ENCODE assay signal across 34 mouse cellular contexts in the genomic region with DNA sequence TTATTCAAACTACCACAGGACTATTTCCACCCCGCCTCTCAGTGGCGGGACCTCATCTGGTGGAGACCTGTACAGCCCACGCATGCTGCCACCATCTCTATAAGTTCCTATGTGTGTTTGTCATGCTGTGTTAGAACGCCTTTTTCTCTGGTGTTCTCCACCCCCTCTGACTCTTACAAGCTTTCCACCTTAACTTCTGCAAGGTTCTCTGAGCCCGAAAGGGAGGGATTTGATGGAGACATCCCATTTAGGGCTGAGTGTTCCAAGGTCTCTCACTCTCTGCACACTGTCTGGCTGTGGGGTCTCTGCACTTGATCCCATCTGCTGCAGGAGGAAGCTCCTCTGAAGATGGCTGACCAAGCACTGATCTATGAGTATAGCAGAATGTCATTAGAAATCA.
"Had no signal": no experiment of that assay in that cellular context is flagged by ENCODE, and none has a peak within 500 bp of the region (broad histone marks: within the 10 kb centered on the region; RNA-seq: fewer than 3 reads in every experiment).

No protein-coding gene starts in this region.

- ATAC-seq: hindbrain, embryonic 16.5 days; hindbrain, postnatal 0 days; inflammation-experienced regulatory T-cells, adult 6 months; intestine, embryonic 15.5 days; intestine, embryonic 16.5 days; intestine, postnatal 0 days had no signal

- H3K4me3 ChIP-seq: heart, embryonic 10.5 days; heart, embryonic 12.5 days; heart, embryonic 13.5 days; heart, embryonic 15.5 days; hindbrain, embryonic 10.5 days; hindbrain, embryonic 12.5 days; hindbrain, embryonic 13.5 days; hindbrain, embryonic 15.5 days; intestine, embryonic 15.5 days; kidney, embryonic 15.5 days; layer of hippocampus, adult 2 months had no signal

- H3K9ac ChIP-seq: heart, embryonic 12.5 days; heart, embryonic 13.5 days; heart, embryonic 15.5 days; hindbrain, embryonic 12.5 days; hindbrain, embryonic 13.5 days; hindbrain, embryonic 14.5 days; hindbrain, embryonic 15.5 days; intestine, embryonic 15.5 days; kidney, embryonic 15.5 days had no signal

- H3K9me3 ChIP-seq: heart, embryonic 10.5 days; heart, embryonic 12.5 days; heart, embryonic 13.5 days; heart, embryonic 15.5 days; hindbrain, embryonic 10.5 days; hindbrain, embryonic 12.5 days; hindbrain, embryonic 13.5 days; hindbrain, embryonic 15.5 days; intestine, embryonic 15.5 days; kidney, embryonic 15.5 days had no signal

- H3K27me3 ChIP-seq: heart, embryonic 12.5 days; heart, embryonic 15.5 days; hindbrain, embryonic 12.5 days; hindbrain, embryonic 15.5 days; intestine, embryonic 15.5 days; kidney, embryonic 15.5 days had no signal

- H3K36me3 ChIP-seq: heart, embryonic 10.5 days; heart, embryonic 12.5 days; heart, embryonic 13.5 days; heart, embryonic 15.5 days; hindbrain, embryonic 10.5 days; hindbrain, embryonic 12.5 days; hindbrain, embryonic 13.5 days; hindbrain, embryonic 15.5 days; intestine, embryonic 15.5 days; kidney, embryonic 15.5 days had no signal

- H3K27ac ChIP-seq: heart, embryonic 10.5 days; heart, embryonic 13.5 days; heart, embryonic 15.5 days; hindbrain, embryonic 10.5 days; hindbrain, embryonic 12.5 days; hindbrain, embryonic 13.5 days; hindbrain, embryonic 14.5 days; hindbrain, embryonic 15.5 days; hindbrain, postnatal 0 days; intestine, embryonic 15.5 days; kidney, embryonic 15.5 days; kidney, postnatal 0 days; layer of hippocampus, adult 2 months had no signal

- H3K4me2 ChIP-seq: heart, embryonic 11.5 days; heart, embryonic 12.5 days; heart, embryonic 13.5 days; heart, embryonic 15.5 days; hindbrain, embryonic 12.5 days; hindbrain, embryonic 13.5 days; hindbrain, embryonic 14.5 days; hindbrain, embryonic 15.5 days; intestine, embryonic 15.5 days; kidney, embryonic 15.5 days had no signal

- DNase-seq: heart, postnatal 14 days; heart, postnatal 36 days; heart, postnatal 4 days; kidney, adult 11 months; kidney, adult 18-20 months; kidney, adult 2 months; kidney, adult 8-10 months; kidney, adult 9 months; kidney, postnatal 10 days; kidney, postnatal 14 days; kidney, postnatal 25 days; kidney, postnatal 36 days; kidney, postnatal 4 days; layer of hippocampus, adult 9-11 months; layer of hippocampus, postnatal 36 days had no signal
